Mouse (Mus musculus) hindbrain, embryonic 12.5 days (tissue): ENCODE results near the gene Nr2c1. TPM values are rescaled to one million over a fixed set of nuclear protein-coding genes. Genes with fewer than 3 reads are reported as not detected.

Source experiments
- ATAC-seq: fragments of 200-750 bp; cut with Nextera tagmentation; 2 replicates; pipeline ENCODE4 v1.8.0; 2017; ENCODE audit warnings: moderate TSS enrichment; ENCODE audit not compliant: low FRiP score
- H3K27ac ChIP-seq: fragments of 300-500 bp; sonication (generic); 2 replicates; pipeline ENCODE4 v1.5.1; 2016; ENCODE audit warnings: mild to moderate bottlenecking
- H3K27me3 ChIP-seq: fragments of 300-500 bp; sonication (generic); 2 replicates; pipeline ENCODE4 v1.6.1; 2016; ENCODE audit warnings: mild to moderate bottlenecking
- H3K36me3 ChIP-seq: fragments of 300-500 bp; sonication (generic); 2 replicates; pipeline ENCODE4 v1.6.1; 2016; ENCODE audit warnings: mild to moderate bottlenecking
- H3K4me1 ChIP-seq: fragments of 300-500 bp; sonication (generic); 2 replicates; pipeline ENCODE4 v1.6.1; 2016
- H3K4me2 ChIP-seq: fragments of 300-500 bp; sonication (generic); replicated peaks from 2 replicates; pipeline ENCODE4 v1.6.1; 2016; ENCODE audit warnings: mild to moderate bottlenecking
- H3K4me3 ChIP-seq: fragments of 300-500 bp; sonication (generic); 2 replicates; pipeline ENCODE4 v1.5.1; 2016; ENCODE audit warnings: mild to moderate bottlenecking
- H3K9ac ChIP-seq: fragments of 300-500 bp; sonication (generic); 2 replicates; pipeline ENCODE4 v1.6.1; 2016; ENCODE audit warnings: mild to moderate bottlenecking, moderate library complexity
- H3K9me3 ChIP-seq: fragments of 300-500 bp; sonication (generic); replicated peaks from 2 replicates; pipeline ENCODE4 v1.6.1; 2016; ENCODE audit warnings: mild to moderate bottlenecking
- WGBS: fragments of 180-500 bp; shearing (Covaris S2); methylation state at CpG from one replicate; pipeline ENCODE4 v1.1.7; 2016; 5-methylcytosine and 5-hydroxymethylcytosine counted together
- polyA plus RNA-seq: library from polyadenylated mRNA; unstranded; fragments of >200 nt; fragmentation: Nextera tagmentation; extraction: Ambion mirVana; gene quantifications from 2 replicates; pipeline ENCODE4 v1.2.1, GENCODE M21; 2016

Nr2c1 gene
- polyA plus RNA-seq, 1 experiment from 2014 or later: 12.2 TPM

DNA sequence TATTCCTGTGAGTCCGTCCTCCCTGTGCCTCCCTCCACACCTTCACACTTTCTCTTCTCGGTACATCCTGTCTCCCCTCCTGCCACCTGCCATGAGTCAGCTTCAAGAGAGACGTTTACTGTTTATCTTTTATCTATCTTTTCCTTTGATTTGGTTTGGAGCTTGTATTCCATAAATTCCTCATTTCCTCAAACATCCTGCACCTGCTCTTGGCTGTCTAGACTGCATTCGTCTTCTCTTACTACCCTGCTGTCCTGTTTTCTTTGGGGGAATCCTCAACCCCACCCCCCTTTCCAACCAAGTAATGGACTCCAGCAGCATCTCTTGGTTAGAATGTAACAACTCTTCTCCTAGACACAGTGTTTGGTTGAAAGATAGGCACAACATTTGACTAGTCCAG, 87.4 kb downstream of the Nr2c1 start:
- WGBS: 65% methylated on average over 4 of the region's 4 CpGs
- no peak for ATAC-seq

GRCm38 (mm10) chr10:94241346-94241745, 93.5 kb downstream of the Nr2c1 start:
- H3K4me1 ChIP-seq: 0 out of 2 replicates have a peak, but pooled peaks cover 3% of the 10 kb centered on the region
- WGBS: 62% methylated on average over 2 of the region's 2 CpGs

More for the DNA sequence above, 87.4 kb downstream of the Nr2c1 start:
- Histone ChIP-seq H3K27ac (no peak overlapping the region), H3K9me3 (no peaks in the 10 kb centered on the region), H3K36me3 (no peaks in the 10 kb centered on the region), H3K27me3 (no peaks in the 10 kb centered on the region), H3K4me1 (peaks cover 14% of the 10 kb centered on the region), H3K4me2 (no peak overlapping the region), H3K9ac (no peak overlapping the region), H3K4me3 (no peak overlapping the region)

More at GRCm38 (mm10) chr10:94241346-94241745, 93.5 kb downstream of the Nr2c1 start:
- H3K27ac ChIP-seq: no peak overlapping the region
- no peaks in the 10 kb centered on the region for H3K9me3 ChIP-seq
- H3K4me2 ChIP-seq: no peak overlapping the region
- ATAC-seq: no peak
- H3K4me3 ChIP-seq: no peak overlapping the region
- H3K27me3 ChIP-seq: no peaks in the 10 kb centered on the region
- H3K36me3 ChIP-seq: no peaks in the 10 kb centered on the region
- no peak overlapping the region for H3K9ac ChIP-seq

Other genes with a start within 250 kb of the Nr2c1 start
- 58.1 and 69.1 TPM in 2 replicates for gene Vezt, start 112.2 kb upstream of the Nr2c1 start, polyA plus RNA-seq
- gene Fgd6, start 112.0 kb upstream of the Nr2c1 start, polyA plus RNA-seq: 5.2 TPM in 2 replicates
- 366 and 400 TPM in 2 replicates for gene Ndufa12, start 50.7 kb downstream of the Nr2c1 start, polyA plus RNA-seq
- gene Gm4792, start 150.7 kb downstream of the Nr2c1 start, polyA plus RNA-seq: 0.52 and 0.67 TPM in 2 replicates
- gene Tmcc3, start 163.9 kb downstream of the Nr2c1 start, polyA plus RNA-seq: 6.1 and 6.8 TPM in 2 replicates